Comparison of ENCODE assay signal across 20 mouse cellular contexts in the genomic region with DNA sequence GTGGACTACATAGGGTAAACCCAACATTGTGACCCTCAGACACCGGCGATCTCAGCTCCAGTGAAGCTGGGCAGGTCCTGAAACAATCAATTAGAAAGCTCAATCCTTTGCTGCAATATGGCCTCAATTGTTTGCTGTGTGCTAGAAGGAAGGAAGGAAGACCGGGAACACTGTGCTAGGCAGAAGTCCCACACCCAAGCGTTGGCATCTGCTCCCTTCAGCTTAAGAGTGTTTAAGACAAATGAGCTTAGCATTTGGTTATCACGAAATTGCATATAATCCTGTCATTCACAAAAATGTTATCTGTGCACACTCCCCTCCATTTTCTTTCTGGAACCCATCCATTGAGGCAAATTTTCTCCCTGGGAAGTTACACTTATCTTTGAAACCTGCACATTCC.
"Had no signal": no experiment of that assay in that cellular context is flagged by ENCODE, and none has a peak within 500 bp of the region (broad histone marks: within the 10 kb centered on the region; RNA-seq: fewer than 3 reads in every experiment).

No protein-coding gene starts in this region.

- H3K27me3 ChIP-seq: liver, embryonic 13.5 days; midbrain, embryonic 13.5 days; neural tube, embryonic 13.5 days had no signal

- DNase-seq: kidney, adult 18-20 months; kidney, adult 9 months; kidney, postnatal 14 days; kidney, postnatal 4 days; liver, embryonic 13.5 days; lung, embryonic 14.5 days; lung, postnatal 10 days; retina, postnatal 1 day; right cerebral cortex, postnatal 4 days; thymus, adult 2 months; thymus, postnatal 14 days; thymus, postnatal 4 days had no signal

- H3K9ac ChIP-seq: liver, embryonic 13.5 days; lung, embryonic 14.5 days; midbrain, embryonic 13.5 days; neural tube, embryonic 13.5 days had no signal

- H3K27ac ChIP-seq: liver, embryonic 13.5 days; midbrain, embryonic 13.5 days; neural tube, embryonic 13.5 days; stomach, postnatal 0 days had no signal

- H3K36me3 ChIP-seq: liver, embryonic 13.5 days; midbrain, embryonic 13.5 days; neural tube, embryonic 13.5 days had no signal

- H3K4me2 ChIP-seq: liver, embryonic 13.5 days; lung, embryonic 14.5 days; midbrain, embryonic 13.5 days; neural tube, embryonic 13.5 days had no signal

- H3K4me3 ChIP-seq: left cerebral cortex, adult 2 months; liver, embryonic 13.5 days; midbrain, embryonic 13.5 days; myocyte; neural tube, embryonic 13.5 days had no signal

- H3K9me3 ChIP-seq: liver, embryonic 13.5 days; midbrain, embryonic 13.5 days; neural tube, embryonic 13.5 days had no signal

- H3K4me1 ChIP-seq: liver, embryonic 13.5 days; midbrain, embryonic 13.5 days; neural tube, embryonic 13.5 days had no signal

- ATAC-seq: inflammation-experienced regulatory T-cells, adult 6 months; intestine, embryonic 16.5 days; midbrain, embryonic 13.5 days; midbrain, embryonic 16.5 days had no signal
